Mouse (Mus musculus) myocyte (in vitro differentiated cells): ENCODE measurements around the gene Tacc2. TPM values are rescaled to one million over a fixed set of nuclear protein-coding genes. Genes with fewer than 3 reads are reported as not detected.
A peak's percentile ranks its signal among the peaks of the same experiment; 100 is the strongest.

ENCODE experiments used
- H3K27me3 ChIP-seq: one replicate; pipeline ENCODE4 v1.6.1; 2011; ENCODE audit not compliant: control insufficient read depth, insufficient read depth, insufficient read length
- H3K36me3 ChIP-seq: one replicate; pipeline ENCODE4 v1.6.1; 2011; ENCODE audit not compliant: control insufficient read depth, insufficient read depth
- H3K4me2 ChIP-seq: one replicate; pipeline ENCODE4 v1.6.1; 2011; ENCODE audit warnings: low read depth, control low read depth
- H3K4me3 ChIP-seq: one replicate; pipeline ENCODE4 v1.5.1; 2011; ENCODE audit warnings: mild to moderate bottlenecking, control low read depth, moderate library complexity
- H3K79me2 ChIP-seq: one replicate; pipeline ENCODE4 v1.6.1; 2011; ENCODE audit not compliant: control insufficient read depth, insufficient read depth
- H3ac ChIP-seq: one replicate; pipeline ENCODE4 v1.6.1; 2011; ENCODE audit not compliant: control insufficient read depth, insufficient read length
- CEBPB ChIP-seq: IDR thresholded peaks from 2 replicates; pipeline ENCODE4 v1.6.1; 2011; ENCODE audit warnings: mild to moderate bottlenecking, moderate library complexity; ENCODE audit not compliant: poor library complexity, insufficient read depth, severe bottlenecking
- E2F4 ChIP-seq: IDR thresholded peaks from one replicate; pipeline ENCODE4 v1.6.1; 2011; ENCODE audit warnings: mild to moderate bottlenecking, control low read depth, moderate library complexity; ENCODE audit not compliant: insufficient read depth
- MAX ChIP-seq: IDR thresholded peaks from one replicate; pipeline ENCODE4 v1.6.1; 2011; ENCODE audit warnings: low read depth, mild to moderate bottlenecking, control low read depth
- MYOD1 ChIP-seq, 3 experiments: IDR thresholded peaks; one replicate each; pipeline ENCODE4 v1.6.1; 2011; ENCODE audit warnings: control low read depth in 2 of 3, low read depth in 2 of 3, mild to moderate bottlenecking in 2 of 3, moderate library complexity in 1 of 3; ENCODE audit not compliant: insufficient read length in 2 of 3, control insufficient read depth in 1 of 3
- MYOG ChIP-seq, 3 experiments: IDR thresholded peaks; one replicate each; pipeline ENCODE4 v1.6.1; 2011; ENCODE audit warnings: control low read depth in 2 of 3, low read depth in 2 of 3, mild to moderate bottlenecking in 2 of 3; ENCODE audit not compliant: insufficient read length in 2 of 3, control insufficient read depth in 1 of 3, insufficient read depth in 1 of 3
- POLR2A ChIP-seq: IDR thresholded peaks from one replicate; pipeline ENCODE4 v1.6.1; 2011; ENCODE audit warnings: low read depth, mild to moderate bottlenecking, control low read depth, moderate library complexity; ENCODE audit not compliant: insufficient read length
- POLR2AphosphoS2 ChIP-seq: IDR thresholded peaks from one replicate; pipeline ENCODE4 v1.6.1; 2011; ENCODE audit warnings: low read depth, control low read depth; ENCODE audit not compliant: insufficient read length
- REST ChIP-seq: IDR thresholded peaks from one replicate; pipeline ENCODE4 v1.6.1; 2011; ENCODE audit warnings: mild to moderate bottlenecking, control low read depth, moderate library complexity; ENCODE audit not compliant: insufficient read depth, insufficient read length
- SRF ChIP-seq: IDR thresholded peaks from one replicate; pipeline ENCODE4 v1.6.1; 2011; ENCODE audit warnings: low read depth; ENCODE audit not compliant: control insufficient read depth, insufficient read length
- TCF12 ChIP-seq: IDR thresholded peaks from one replicate; pipeline ENCODE4 v1.6.1; 2011; ENCODE audit warnings: mild to moderate bottlenecking, control low read depth; ENCODE audit not compliant: poor library complexity, insufficient read depth, severe bottlenecking
- TCF3 ChIP-seq: IDR thresholded peaks from one replicate; pipeline ENCODE4 v1.6.1; 2011; ENCODE audit warnings: low read depth, control low read depth; ENCODE audit not compliant: insufficient read length
- USF1 ChIP-seq: IDR thresholded peaks from one replicate; pipeline ENCODE4 v1.6.1; 2011; ENCODE audit warnings: low read depth, mild to moderate bottlenecking, control low read depth, moderate library complexity
- polyA plus RNA-seq: library from polyadenylated mRNA; unstranded; fragments of >200 nt; fragmentation: generic; extraction: Trizol; gene quantifications from one replicate; pipeline ENCODE4 v1.2.1, GENCODE M21; 2012; ENCODE audit warnings: missing spikeins

Tacc2 gene
- polyA plus RNA-seq, 1 experiment = 61.8 TPM

GRCm38 (mm10) chr7:130574211-130574991, 2.8 kb upstream of the Tacc2 start:
- Histone ChIP-seq H3ac (no peak overlapping the region), H3K4me2 (peak overlapping the region; percentile 76), H3K27me3 (no peaks in the 10 kb centered on the region), H3K4me3 (peak overlapping the region; percentile 8), H3K79me2 (no peaks in the 10 kb centered on the region), H3K36me3 (no peaks in the 10 kb centered on the region)
- no peak for TF ChIP-seq MAX
- no peak for TF ChIP-seq SRF
- TF ChIP-seq MYOG (IDR thresholded peaks at IDR 0.05; ENCODE audit: control insufficient read depth in 1 of 3, insufficient read depth in 1 of 3, insufficient read length in 2 of 3, low read depth in 2 of 3) = peak in 1 of 3 experiments; percentile 49
- TF ChIP-seq USF1 = peak; percentile 14

- no peak overlapping the region for H3K4me3 ChIP-seq
- H3ac ChIP-seq = no peak overlapping the region
- H3K27me3 ChIP-seq = no peaks in the 10 kb centered on the region
- no peaks in the 10 kb centered on the region for H3K79me2 ChIP-seq
- peak overlapping the region; percentile 70 for H3K4me2 ChIP-seq
- no peak for TF ChIP-seq MAX
- no peaks in the 10 kb centered on the region for H3K36me3 ChIP-seq
Observed at GRCm38 (mm10) chr7:130576981-130577380, 257 bp upstream of the Tacc2 start.

- Histone ChIP-seq H3K4me2 (no peak overlapping the region), H3K79me2 (no peaks in the 10 kb centered on the region), H3K4me3 (no peak overlapping the region), H3ac (no peak overlapping the region), H3K36me3 (no peaks in the 10 kb centered on the region), H3K27me3 (peaks cover 3% of the 10 kb centered on the region)
- no peak for TF ChIP-seq USF1
- TF ChIP-seq TCF3 = no peak
- no peak for TF ChIP-seq MYOD1 (IDR thresholded peaks at IDR 0.05; ENCODE audit: control insufficient read depth in 1 of 3, insufficient read length in 2 of 3, low read depth in 2 of 3)
- no peak for TF ChIP-seq POLR2A
- TF ChIP-seq CEBPB = no peak
- TF ChIP-seq POLR2AphosphoS2 = no peak
- no peak for TF ChIP-seq REST
- TF ChIP-seq E2F4 = no peak
- TF ChIP-seq MAX = no peak
- no peak for TF ChIP-seq MYOG (IDR thresholded peaks at IDR 0.05; ENCODE audit: control insufficient read depth in 1 of 3, insufficient read depth in 1 of 3, insufficient read length in 2 of 3, low read depth in 2 of 3)
- no peak for TF ChIP-seq TCF12
- TF ChIP-seq SRF = no peak
Observed at GRCm38 (mm10) chr7:130578066-130578465, 828 bp downstream of the Tacc2 start.

- H3K79me2 ChIP-seq = no peaks in the 10 kb centered on the region
- no peaks in the 10 kb centered on the region for H3K36me3 ChIP-seq
- H3K27me3 ChIP-seq = peaks cover 5% of the 10 kb centered on the region
- no peak overlapping the region for H3K4me2 ChIP-seq
- TF ChIP-seq REST (no peak), CEBPB (no peak), POLR2A (no peak)
- no peak overlapping the region for H3K4me3 ChIP-seq
- no peak overlapping the region for H3ac ChIP-seq
Observed at GRCm38 (mm10) chr7:130578607-130579006, 1.4 kb downstream of the Tacc2 start.

GRCm38 (mm10) chr7:130586521-130587072, 9.4 kb downstream of the Tacc2 start:
- H3K4me2 ChIP-seq = no peak overlapping the region
- no peak overlapping the region for H3K4me3 ChIP-seq
- H3K36me3 ChIP-seq = no peaks in the 10 kb centered on the region
- no peaks in the 10 kb centered on the region for H3K79me2 ChIP-seq
- H3K27me3 ChIP-seq = peaks cover 5% of the 10 kb centered on the region
- no peak for TF ChIP-seq POLR2AphosphoS2
- TF ChIP-seq TCF3 = no peak
- no peak for TF ChIP-seq MAX
- no peak for TF ChIP-seq CEBPB
- no peak for TF ChIP-seq MYOD1 (IDR thresholded peaks at IDR 0.05; ENCODE audit: control insufficient read depth in 1 of 3, insufficient read length in 2 of 3, low read depth in 2 of 3)
- TF ChIP-seq TCF12 = no peak
- no peak for TF ChIP-seq SRF
- TF ChIP-seq USF1 = no peak
- TF ChIP-seq POLR2A = no peak
- no peak for TF ChIP-seq MYOG (IDR thresholded peaks at IDR 0.05; ENCODE audit: control insufficient read depth in 1 of 3, insufficient read depth in 1 of 3, insufficient read length in 2 of 3, low read depth in 2 of 3)
- no peak for TF ChIP-seq E2F4
- no peak for TF ChIP-seq REST
- H3ac ChIP-seq = no peak overlapping the region
